Mouse (Mus musculus) cerebellum, adult 2 months (tissue): Measurements from ENCODE around the gene Aldh1a1.

Experiments used
- CTCF ChIP-seq: fragments of 200-500 bp; IDR thresholded peaks from 2 replicates; pipeline ENCODE4 v1.5.1; 2011; ENCODE audit warnings: low read depth, mild to moderate bottlenecking, control low read depth, low read length, moderate library complexity, borderline replicate concordance; ENCODE audit not compliant: insufficient read depth
- POLR2A ChIP-seq: fragments of 200-500 bp; IDR thresholded peaks from 2 replicates; pipeline ENCODE4 v1.6.1; 2011; ENCODE audit warnings: low read length, control low read depth, borderline replicate concordance; ENCODE audit not compliant: insufficient read depth

- no peak for TF ChIP-seq CTCF
- TF ChIP-seq POLR2A = no peak
These were observed 73.8 kb downstream of the Aldh1a1 start for GRCm38 (mm10) chr19:20566294-20566693.
